Mouse (Mus musculus): ENCODE results near the gene Galp. TPM values are rescaled to one million over a fixed set of nuclear protein-coding genes. Genes with fewer than 3 reads are reported as not detected.
A peak's percentile ranks its signal among the peaks of the same experiment; 100 is the strongest.

The Galp gene
- polyA plus RNA-seq, 1 experiment, result not detected

GRCm38 (mm10) chr7:6155031-6155872 lies 41.6 kb upstream of the Galp start:
- H3K36me3 ChIP-seq (ENCODE audit: control insufficient read depth, insufficient read depth, low read length), result no peaks in the 10 kb centered on the region
- TF ChIP-seq POLR2A (IDR thresholded peaks at IDR 0.05; ENCODE audit: control insufficient read depth, extremely low read depth, insufficient read depth, low read length, poor library complexity) (0 out of 2 replicates have a peak, but pooled peaks have one; percentile 4), CTCF (IDR thresholded peaks at IDR 0.05; ENCODE audit: borderline replicate concordance, control insufficient read depth, extremely low read depth, insufficient read depth, low read length, poor library complexity) (no peak)
- under 1% methylated on average over 82 of the region's 85 CpGs for whole genome bisulfite sequencing
- H3K4me3 ChIP-seq (ENCODE audit: control insufficient read depth, insufficient read depth, low read length), result peak overlapping the region; percentile 78
- H3K27ac ChIP-seq (ENCODE audit: control insufficient read depth, insufficient read depth, low read length), result peak overlapping the region; percentile 60
- peak; percentile 73 for DNase-seq
- peaks cover 17% of the 10 kb centered on the region for H3K4me1 ChIP-seq (replicated peaks; ENCODE audit: control insufficient read depth, insufficient read depth, low read length)
- H3K27me3 ChIP-seq (ENCODE audit: control insufficient read depth, insufficient read depth, low read length), result no peaks in the 10 kb centered on the region

DNA sequence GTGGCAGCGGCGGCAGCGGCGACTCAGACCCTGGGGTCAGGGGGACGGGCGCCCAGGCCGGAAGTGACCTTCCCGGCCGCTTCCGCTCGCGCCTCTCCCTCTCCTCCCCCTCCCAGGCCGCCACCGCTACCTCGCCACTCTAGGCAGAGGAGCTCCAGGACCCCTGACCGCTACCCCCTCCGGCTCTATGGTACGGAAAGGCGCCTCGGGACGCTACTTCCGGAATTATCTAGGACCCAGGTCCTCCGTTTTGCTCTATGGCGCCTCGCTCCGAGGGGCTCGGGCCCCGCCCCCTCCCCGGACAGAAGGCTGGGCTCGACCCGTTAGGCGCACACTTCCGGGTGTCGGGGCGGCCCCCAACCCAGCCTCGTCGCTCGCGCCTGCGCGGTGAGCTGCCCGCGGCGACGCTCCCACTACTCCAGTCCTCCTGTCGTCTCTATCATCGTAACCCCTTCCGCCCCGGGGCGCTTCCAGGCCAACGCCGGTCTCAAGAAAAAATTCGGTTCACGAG lies 40.9 kb upstream of the Galp start, which contains the start of gene Zfp787:
TSS of gene Zfp787 (minus strand) at position 97 of the 511 bp plus-strand sequence.
- Histone ChIP-seq H3K27me3 (ENCODE audit: control insufficient read depth, insufficient read depth, low read length) (no peaks in the 10 kb centered on the region), H3K4me1 (replicated peaks; ENCODE audit: control insufficient read depth, insufficient read depth, low read length) (peaks cover 15% of the 10 kb centered on the region), H3K36me3 (ENCODE audit: control insufficient read depth, insufficient read depth, low read length) (no peaks in the 10 kb centered on the region), H3K27ac (ENCODE audit: control insufficient read depth, insufficient read depth, low read length) (peak within 1 kb of the TSS; percentile 60), H3K4me3 (ENCODE audit: control insufficient read depth, insufficient read depth, low read length) (peak within 1 kb of the TSS; percentile 78)
- 1% methylated on average over 54 of the region's 54 CpGs for WGBS
- TF ChIP-seq CTCF (IDR thresholded peaks at IDR 0.05; ENCODE audit: borderline replicate concordance, control insufficient read depth, extremely low read depth, insufficient read depth, low read length, poor library complexity) (no peak), POLR2A (IDR thresholded peaks at IDR 0.05; ENCODE audit: control insufficient read depth, extremely low read depth, insufficient read depth, low read length, poor library complexity) (peak; percentile 58; the same call in 1 of the 2 replicates)
- DNase-seq, result peak; percentile 95

DNA sequence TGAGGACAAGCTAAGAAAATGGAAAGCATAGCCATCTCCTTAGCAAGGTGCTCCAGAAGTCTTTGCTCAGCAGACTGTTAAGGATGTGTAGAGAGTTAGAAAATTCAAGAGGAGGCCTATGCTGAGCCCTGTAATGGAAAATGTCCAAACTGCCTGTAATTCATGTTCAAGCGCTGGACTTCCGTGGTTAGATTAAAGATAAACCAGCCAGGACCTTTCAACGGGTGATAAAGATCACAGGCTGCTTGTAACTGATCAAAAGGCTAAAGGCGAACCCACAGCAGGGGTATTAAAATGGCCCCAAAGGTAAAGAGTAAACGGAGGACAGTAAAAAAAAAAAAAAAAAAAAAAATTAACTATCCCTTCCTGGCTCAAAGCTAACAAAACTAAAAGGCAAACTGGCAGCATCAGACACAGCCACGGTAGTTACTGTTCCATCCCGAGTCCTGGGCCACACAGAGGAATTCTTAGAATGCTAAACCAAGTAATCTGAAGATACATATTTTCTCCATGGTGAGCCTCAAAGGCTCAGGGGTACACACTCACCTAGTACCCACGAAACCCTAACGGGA lies 39.9 kb upstream of the Galp start:
- Histone ChIP-seq H3K4me1 (replicated peaks; ENCODE audit: control insufficient read depth, insufficient read depth, low read length) (peaks cover 9% of the 10 kb centered on the region), H3K36me3 (ENCODE audit: control insufficient read depth, insufficient read depth, low read length) (no peaks in the 10 kb centered on the region), H3K27ac (ENCODE audit: control insufficient read depth, insufficient read depth, low read length) (no peak overlapping the region), H3K4me3 (ENCODE audit: control insufficient read depth, insufficient read depth, low read length) (no peak overlapping the region), H3K27me3 (ENCODE audit: control insufficient read depth, insufficient read depth, low read length) (no peaks in the 10 kb centered on the region)
- TF ChIP-seq POLR2A (IDR thresholded peaks at IDR 0.05; ENCODE audit: control insufficient read depth, extremely low read depth, insufficient read depth, low read length, poor library complexity) (no peak), CTCF (IDR thresholded peaks at IDR 0.05; ENCODE audit: borderline replicate concordance, control insufficient read depth, extremely low read depth, insufficient read depth, low read length, poor library complexity) (no peak)
- DNase-seq, result no peak
- 41% methylated on average over 9 of the region's 9 CpGs for WGBS

- H3K4me3 ChIP-seq (ENCODE audit: control insufficient read depth, insufficient read depth, low read length), result no peak overlapping the region
- DNase-seq, result no peak
- TF ChIP-seq POLR2A (IDR thresholded peaks at IDR 0.05; ENCODE audit: control insufficient read depth, extremely low read depth, insufficient read depth, low read length, poor library complexity) (no peak), CTCF (IDR thresholded peaks at IDR 0.05; ENCODE audit: borderline replicate concordance, control insufficient read depth, extremely low read depth, insufficient read depth, low read length, poor library complexity) (no peak)
- H3K36me3 ChIP-seq (ENCODE audit: control insufficient read depth, insufficient read depth, low read length), result no peaks in the 10 kb centered on the region
- no peak overlapping the region for H3K27ac ChIP-seq (ENCODE audit: control insufficient read depth, insufficient read depth, low read length)
- peaks cover 7% of the 10 kb centered on the region for H3K4me1 ChIP-seq (replicated peaks; ENCODE audit: control insufficient read depth, insufficient read depth, low read length)
- 68% methylated on average over 1 of the region's 1 CpGs for whole genome bisulfite sequencing
- no peaks in the 10 kb centered on the region for H3K27me3 ChIP-seq (ENCODE audit: control insufficient read depth, insufficient read depth, low read length)
Observed at GRCm38 (mm10) chr7:6157479-6157878, 39.4 kb upstream of the Galp start.

DNA sequence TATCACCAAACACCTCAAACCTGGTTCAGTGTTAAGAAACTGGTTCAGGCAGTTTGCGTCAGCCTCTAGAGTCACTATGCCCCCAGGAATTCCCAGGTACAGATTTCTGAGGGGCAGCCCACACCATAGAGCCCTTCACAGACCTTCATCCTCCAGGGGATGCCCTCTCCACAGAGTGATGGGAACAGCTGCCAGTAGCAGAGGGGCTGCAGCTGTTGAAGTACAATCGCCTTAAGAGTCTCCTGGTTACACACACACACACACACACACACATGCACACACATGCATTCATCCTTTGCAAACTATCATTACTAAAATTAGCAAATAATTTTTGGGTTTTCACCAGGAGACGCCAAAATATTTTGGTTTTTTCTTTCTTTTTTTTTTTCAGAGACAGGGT lies 37.3 kb upstream of the Galp start:
- WGBS, result 95% methylated on average over 3 of the region's 3 CpGs
- Histone ChIP-seq H3K27me3 (ENCODE audit: control insufficient read depth, insufficient read depth, low read length) (no peaks in the 10 kb centered on the region), H3K4me3 (ENCODE audit: control insufficient read depth, insufficient read depth, low read length) (no peak overlapping the region), H3K4me1 (replicated peaks; ENCODE audit: control insufficient read depth, insufficient read depth, low read length) (peaks cover 5% of the 10 kb centered on the region), H3K36me3 (ENCODE audit: control insufficient read depth, insufficient read depth, low read length) (no peaks in the 10 kb centered on the region), H3K27ac (ENCODE audit: control insufficient read depth, insufficient read depth, low read length) (no peak overlapping the region)
- no peak for TF ChIP-seq POLR2A (IDR thresholded peaks at IDR 0.05; ENCODE audit: control insufficient read depth, extremely low read depth, insufficient read depth, low read length, poor library complexity)
- TF ChIP-seq CTCF (IDR thresholded peaks at IDR 0.05; ENCODE audit: borderline replicate concordance, control insufficient read depth, extremely low read depth, insufficient read depth, low read length, poor library complexity), result no peak
- DNase-seq, result no peak

DNA sequence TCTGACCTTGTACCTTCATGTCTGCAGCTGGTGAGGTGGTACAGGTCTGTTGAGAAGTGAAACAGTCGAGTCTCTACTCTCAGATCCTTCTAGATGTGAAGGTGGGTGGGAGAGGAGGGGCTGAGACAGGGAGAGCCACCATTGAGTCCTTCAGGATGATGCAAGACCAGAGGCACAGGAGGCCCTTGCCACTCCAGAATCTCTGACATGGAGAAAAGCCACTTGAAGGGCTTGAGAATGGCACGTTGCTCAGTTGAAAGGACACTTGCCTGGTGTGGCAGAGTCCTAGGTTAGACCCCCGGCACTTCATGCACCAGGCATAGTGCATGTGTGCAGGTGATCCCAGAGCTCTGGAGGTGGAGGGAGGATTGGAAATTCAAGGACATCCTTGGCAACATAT lies 35.3 kb upstream of the Galp start:
- no peak for DNase-seq
- H3K4me1 ChIP-seq (replicated peaks; ENCODE audit: control insufficient read depth, insufficient read depth, low read length), result no peaks in the 10 kb centered on the region
- WGBS, result 69% methylated on average over 3 of the region's 3 CpGs
- no peak overlapping the region for H3K4me3 ChIP-seq (ENCODE audit: control insufficient read depth, insufficient read depth, low read length)
- no peak for TF ChIP-seq CTCF (IDR thresholded peaks at IDR 0.05; ENCODE audit: borderline replicate concordance, control insufficient read depth, extremely low read depth, insufficient read depth, low read length, poor library complexity)
- TF ChIP-seq POLR2A (IDR thresholded peaks at IDR 0.05; ENCODE audit: control insufficient read depth, extremely low read depth, insufficient read depth, low read length, poor library complexity), result no peak
- no peaks in the 10 kb centered on the region for H3K27me3 ChIP-seq (ENCODE audit: control insufficient read depth, insufficient read depth, low read length)
- no peak overlapping the region for H3K27ac ChIP-seq (ENCODE audit: control insufficient read depth, insufficient read depth, low read length)
- H3K36me3 ChIP-seq (ENCODE audit: control insufficient read depth, insufficient read depth, low read length), result no peaks in the 10 kb centered on the region
